Mouse (Mus musculus) limb, embryonic 12.5 days (tissue): ENCODE results near the gene 1600015I10Rik. TPM values are rescaled to one million over a fixed set of nuclear protein-coding genes. Genes with fewer than 3 reads are reported as not detected.

ENCODE experiments used
- ATAC-seq: fragments of 200-750 bp; cut with Nextera tagmentation; 2 replicates; pipeline ENCODE4 v1.8.0; 2017; ENCODE audit warnings: low read depth, moderate TSS enrichment; ENCODE audit not compliant: insufficient number of reproducible peaks, insufficient read depth, low FRiP score, low TSS enrichment
- H3K27ac ChIP-seq: fragments of 300-500 bp; sonication (generic); 2 replicates; pipeline ENCODE4 v1.5.1; 2016; ENCODE audit warnings: mild to moderate bottlenecking, moderate library complexity
- H3K27me3 ChIP-seq: fragments of 300-500 bp; sonication (generic); 2 replicates; pipeline ENCODE4 v1.6.1; 2016; ENCODE audit warnings: mild to moderate bottlenecking, moderate library complexity
- H3K36me3 ChIP-seq: fragments of 300-500 bp; sonication (generic); 2 replicates; pipeline ENCODE4 v1.6.1; 2016; ENCODE audit warnings: mild to moderate bottlenecking, moderate library complexity
- H3K4me1 ChIP-seq: fragments of 300-500 bp; sonication (generic); replicated peaks from 2 replicates; pipeline ENCODE4 v1.6.1; 2016
- H3K4me2 ChIP-seq: fragments of 300-500 bp; sonication (generic); 2 replicates; pipeline ENCODE4 v1.6.1; 2016; ENCODE audit warnings: mild to moderate bottlenecking, moderate library complexity
- H3K4me3 ChIP-seq: fragments of 300-500 bp; sonication (generic); replicated peaks from 2 replicates; pipeline ENCODE4 v1.5.1; 2016; ENCODE audit warnings: mild to moderate bottlenecking
- H3K9ac ChIP-seq: fragments of 300-500 bp; sonication (generic); replicated peaks from 2 replicates; pipeline ENCODE4 v1.6.1; 2016; ENCODE audit warnings: mild to moderate bottlenecking, moderate library complexity
- H3K9me3 ChIP-seq: fragments of 300-500 bp; sonication (generic); 2 replicates; pipeline ENCODE4 v1.6.1; 2016; ENCODE audit warnings: mild to moderate bottlenecking, moderate library complexity
- WGBS: fragments of 180-500 bp; shearing (Covaris S2); methylation state at CpG from one replicate; pipeline ENCODE4 v1.1.7; 2016; 5-methylcytosine and 5-hydroxymethylcytosine counted together
- polyA plus RNA-seq: library from polyadenylated mRNA; unstranded; fragments of >200 nt; fragmentation: Nextera tagmentation; extraction: Ambion mirVana; gene quantifications from 2 replicates; pipeline ENCODE4 v1.2.1, GENCODE M21; 2016

The 1600015I10Rik gene
- polyA plus RNA-seq, 1 experiment from 2014 or later: not detected

GRCm38 (mm10) chr6:48967868-48968267 lies 38.2 kb downstream of the 1600015I10Rik start:
- no peaks in the 10 kb centered on the region for H3K27me3 ChIP-seq
- no peak overlapping the region for H3K27ac ChIP-seq
- H3K9ac ChIP-seq: no peak overlapping the region
- no peaks in the 10 kb centered on the region for H3K9me3 ChIP-seq
- no peaks in the 10 kb centered on the region for H3K4me1 ChIP-seq
- no peak overlapping the region for H3K4me3 ChIP-seq
- no peak for ATAC-seq
- H3K4me2 ChIP-seq: no peak overlapping the region
- no peaks in the 10 kb centered on the region for H3K36me3 ChIP-seq

- H3K4me3 ChIP-seq: no peak within 1 kb of the TSS
- no peak for ATAC-seq
- 78% methylated on average over 2 of the region's 2 CpGs for WGBS
- H3K36me3 ChIP-seq: no peaks in the 10 kb centered on the region
- H3K27ac ChIP-seq: no peak within 1 kb of the TSS
- no peak within 1 kb of the TSS for H3K4me2 ChIP-seq
- no peaks in the 10 kb centered on the region for H3K9me3 ChIP-seq
- no peak within 1 kb of the TSS for H3K9ac ChIP-seq
- H3K4me1 ChIP-seq: no peaks in the 10 kb centered on the region
- H3K27me3 ChIP-seq: no peaks in the 10 kb centered on the region
Observed at GRCm38 (mm10) chr6:48974663-48975062, 45.0 kb downstream of the 1600015I10Rik start, which contains the start of gene Doxl2. Gene Doxl2, plus strand, starts transcription at chr6:48974963.

GRCm38 (mm10) chr6:48979616-48980015 lies 49.9 kb downstream of the 1600015I10Rik start:
- H3K27me3 ChIP-seq: no peaks in the 10 kb centered on the region
- H3K9ac ChIP-seq: no peak overlapping the region
- no peak overlapping the region for H3K4me3 ChIP-seq
- H3K36me3 ChIP-seq: no peaks in the 10 kb centered on the region
- no peaks in the 10 kb centered on the region for H3K9me3 ChIP-seq
- no peak overlapping the region for H3K27ac ChIP-seq
- 57% methylated on average over 1 of the region's 1 CpGs for WGBS
- no peak overlapping the region for H3K4me2 ChIP-seq
- no peak for ATAC-seq
- no peaks in the 10 kb centered on the region for H3K4me1 ChIP-seq

GRCm38 (mm10) chr6:48982305-48982704 lies 52.6 kb downstream of the 1600015I10Rik start:
- Histone ChIP-seq H3K4me2 (no peak overlapping the region), H3K36me3 (no peaks in the 10 kb centered on the region), H3K9me3 (no peaks in the 10 kb centered on the region), H3K27ac (no peak overlapping the region), H3K4me1 (no peaks in the 10 kb centered on the region), H3K9ac (no peak overlapping the region), H3K27me3 (no peaks in the 10 kb centered on the region), H3K4me3 (no peak overlapping the region)
- ATAC-seq: no peak
- 68% methylated on average over 3 of the region's 3 CpGs for whole genome bisulfite sequencing

Other genes starting within 250 kb of the 1600015I10Rik start
- gene Gimap4, start 245.3 kb upstream of the 1600015I10Rik start, polyA plus RNA-seq: 10.0 and 10.5 TPM in 2 replicates
- 12.9 and 14.1 TPM in 2 replicates for gene Gimap6, start 221.7 kb upstream of the 1600015I10Rik start, polyA plus RNA-seq
- 1.6 and 2.5 TPM in 2 replicates for gene Gm28053, start 211.3 kb upstream of the 1600015I10Rik start, polyA plus RNA-seq
- not detected in 2 replicates for gene Gimap7, start 211.3 kb upstream of the 1600015I10Rik start, polyA plus RNA-seq
- 7.6 and 7.9 TPM in 2 replicates for gene Gimap1, start 190.8 kb upstream of the 1600015I10Rik start, polyA plus RNA-seq
- gene Gimap5, start 183.7 kb upstream of the 1600015I10Rik start, polyA plus RNA-seq: 1.4 and 1.6 TPM in 2 replicates
- not detected in 2 replicates for gene Gimap3, start 159.0 kb upstream of the 1600015I10Rik start, polyA plus RNA-seq
- gene Tmem176a, start 89.0 kb upstream of the 1600015I10Rik start, polyA plus RNA-seq: 37.4 and 38.9 TPM in 2 replicates
- 120 and 128 TPM in 2 replicates for gene Tmem176b, start 88.4 kb upstream of the 1600015I10Rik start, polyA plus RNA-seq
- gene Aoc1, start 57.0 kb upstream of the 1600015I10Rik start, polyA plus RNA-seq: not detected in 2 replicates
- gene Doxl2, start 45.1 kb downstream of the 1600015I10Rik start, polyA plus RNA-seq: not detected in 2 replicates
- not detected in 2 replicates for gene Svs1, start 57.0 kb downstream of the 1600015I10Rik start, polyA plus RNA-seq
- 0.54 and 0.59 TPM in 2 replicates for gene Gpnmb, start 106.7 kb downstream of the 1600015I10Rik start, polyA plus RNA-seq
- 69.5 and 80.9 TPM in 2 replicates for gene Malsu1, start 143.9 kb downstream of the 1600015I10Rik start, polyA plus RNA-seq